Mouse (Mus musculus): Measurements from ENCODE around the gene 2210016F16Rik. TPM values are rescaled to one million over a fixed set of nuclear protein-coding genes. Genes with fewer than 3 reads are reported as not detected.
A peak's percentile ranks its signal among the peaks of the same experiment; 100 is the strongest.
"Not testable (repeated sequence)": the region's sequence is repeated elsewhere in the genome, so short reads cannot be mapped to it uniquely, and the experiment has no call there.

The 2210016F16Rik gene
- total RNA-seq (2021) (10 to 100 TPM; 21.0 to 38.2 TPM), polyA plus RNA-seq (2012; rRNA removed) (40.7 and 59.4 TPM in 2 replicates)
- long read RNA-seq, transcript 2210016F16Rik-201 (4 exons, 3,051 nt) = major isoform, 68 of 87 reads
- long read RNA-seq, partial matches to known transcripts = 7 of 87 reads
- long read RNA-seq, other reads (novel, unspliced or antisense) = 12 of 87 reads

GRCm38 (mm10) chr13:58384779-58385546 is at the start of gene 2210016F16Rik:
Gene 2210016F16Rik, minus strand, starts transcription at chr13:58385225.
- DNase-seq = peak; percentile 83

- DNase-seq = peak; percentile 4
These were observed 38.1 kb upstream of the 2210016F16Rik start for GRCm38 (mm10) chr13:58423061-58423660.

GRCm38 (mm10) chr13:58422242-58422641 is 37.2 kb upstream of the 2210016F16Rik start:
- no peak for DNase-seq

GRCm38 (mm10) chr13:58421026-58421425 is 36.0 kb upstream of the 2210016F16Rik start:
- no peak for DNase-seq

GRCm38 (mm10) chr13:58419266-58419665 is 34.2 kb upstream of the 2210016F16Rik start:
- DNase-seq = no peak

GRCm38 (mm10) chr13:58418656-58419055 is 33.6 kb upstream of the 2210016F16Rik start:
- no peak for DNase-seq

GRCm38 (mm10) chr13:58415838-58416237 is 30.8 kb upstream of the 2210016F16Rik start:
- no peak for DNase-seq

- peak; percentile 70 for DNase-seq
These were observed 30.3 kb upstream of the 2210016F16Rik start for GRCm38 (mm10) chr13:58415374-58415773.

- DNase-seq = no peak
These were observed 26.0 kb upstream of the 2210016F16Rik start for GRCm38 (mm10) chr13:58411073-58411472.

- not testable (repeated sequence) for DNase-seq
These were observed 18.2 kb upstream of the 2210016F16Rik start, which contains the start of gene Hnrnpk for GRCm38 (mm10) chr13:58403243-58403642. Gene Hnrnpk, minus strand, starts transcription at chr13:58403343.

- no peak for DNase-seq
These were observed 17.7 kb upstream of the 2210016F16Rik start for GRCm38 (mm10) chr13:58402744-58403110.

GRCm38 (mm10) chr13:58402003-58402743 is 17.1 kb upstream of the 2210016F16Rik start, which contains the start of gene Rmi1:
Gene Rmi1, plus strand, starts transcription at chr13:58402248.
- DNase-seq = peak; percentile 99

GRCm38 (mm10) chr13:58401135-58402002 is 16.3 kb upstream of the 2210016F16Rik start:
- peak; percentile 87 for DNase-seq

GRCm38 (mm10) chr13:58400576-58400975 is 15.6 kb upstream of the 2210016F16Rik start:
- no peak for DNase-seq

GRCm38 (mm10) chr13:58397651-58398050 is 12.6 kb upstream of the 2210016F16Rik start:
- DNase-seq = peak; percentile 30

- DNase-seq = not testable (repeated sequence)
These were observed 9.4 kb upstream of the 2210016F16Rik start for GRCm38 (mm10) chr13:58394392-58394791.

- DNase-seq = no peak
These were observed 4.4 kb upstream of the 2210016F16Rik start for GRCm38 (mm10) chr13:58389324-58389951.

GRCm38 (mm10) chr13:58388379-58388778 is 3.4 kb upstream of the 2210016F16Rik start:
- no peak for DNase-seq

GRCm38 (mm10) chr13:58387948-58388347 is 2.9 kb upstream of the 2210016F16Rik start:
- DNase-seq = peak; percentile 70

GRCm38 (mm10) chr13:58385547-58385920 is 509 bp upstream of the 2210016F16Rik start:
- no peak for DNase-seq

GRCm38 (mm10) chr13:58384371-58384770 is 654 bp downstream of the 2210016F16Rik start:
- no peak for DNase-seq

Measured in adrenal gland, adult 2 months (tissue).